Mouse (Mus musculus) heart, postnatal 0 days (tissue): ENCODE data around the gene Ankfn1.

ENCODE experiments used
- CTCF ChIP-seq: IDR thresholded peaks from 2 replicates; pipeline ENCODE4 v1.5.1; 2016; ENCODE audit warnings: antibody characterized with exemption, control low read depth, low read depth
- EP300 ChIP-seq: IDR thresholded peaks from 2 replicates; pipeline ENCODE4 v1.6.1; 2016; ENCODE audit warnings: antibody characterized with exemption, low read depth

DNA sequence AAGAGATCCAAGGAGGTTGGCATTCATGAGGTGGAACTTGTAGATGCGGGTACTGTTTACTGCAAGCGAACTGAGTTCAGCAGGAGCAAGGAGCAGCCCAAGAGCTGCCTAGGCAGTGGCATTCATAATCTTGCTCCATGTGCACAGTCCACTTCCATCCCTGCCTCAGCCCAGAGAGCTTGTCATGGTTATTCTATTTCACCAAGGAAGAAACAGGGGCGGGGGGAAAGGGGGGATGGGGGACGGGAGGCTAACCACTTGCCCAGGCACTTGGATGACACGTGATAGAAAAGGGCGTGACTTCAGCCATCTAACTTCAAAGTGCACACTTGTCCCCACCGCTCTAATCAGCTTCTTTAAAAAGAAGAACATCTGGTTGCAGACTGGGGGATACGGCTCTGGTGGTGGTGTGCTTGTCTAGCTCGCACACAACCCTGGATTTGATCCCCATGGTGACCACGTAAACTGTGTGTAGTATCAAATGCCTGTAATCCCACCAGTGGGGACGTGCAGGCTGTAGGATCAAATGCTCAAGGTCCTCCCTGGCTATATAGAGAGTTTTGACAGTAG is 203.1 kb downstream of the Ankfn1 start:
- no peak for TF ChIP-seq CTCF
- TF ChIP-seq EP300, result no peak
